Mouse (Mus musculus): ENCODE results near the gene Scml4.

GRCm38 (mm10) chr10:42838736-42839135 is 21.4 kb upstream of the Scml4 start:
- no peak for TF ChIP-seq CTCF (IDR thresholded peaks at IDR 0.05; ENCODE audit: control insufficient read depth, insufficient read depth, insufficient replicate concordance, low read depth, low read length)
- no peak for TF ChIP-seq POLR2A (IDR thresholded peaks at IDR 0.05; ENCODE audit: control insufficient read depth, low read depth, low read length)
